Mouse (Mus musculus): ENCODE measurements at regions not wholly inside any gene's neighbourhood (a gene's known extent, or its start where the extent isn't known, plus 50 kb on each side); places are given as distances from the start of the nearest gene placed in this dataset.

- DNase-seq: no peak
Observed at GRCm38 (mm10) chr15:36666566-36666965, 341.0 kb downstream of the Zfp706 start.

- DNase-seq: no peak
Observed at GRCm38 (mm10) chr15:36664391-36664790, 343.2 kb downstream of the Zfp706 start.

GRCm38 (mm10) chr15:36660986-36661385 is 346.6 kb downstream of the Zfp706 start:
- no peak for DNase-seq
